Mouse (Mus musculus): ENCODE measurements around the gene Evx1.

GRCm38 (mm10) chr6:52319956-52320690 is 6.8 kb downstream of the Evx1 start:
- no peak for TF ChIP-seq CTCF (IDR thresholded peaks at IDR 0.05; ENCODE audit: control insufficient read depth, insufficient read depth, insufficient replicate concordance, low read depth, low read length)
- TF ChIP-seq POLR2A (IDR thresholded peaks at IDR 0.05; ENCODE audit: control insufficient read depth, low read depth, low read length), result no peak
